Mouse (Mus musculus): ENCODE measurements around the gene Olfr1204.

Olfr1204 gene

DNA sequence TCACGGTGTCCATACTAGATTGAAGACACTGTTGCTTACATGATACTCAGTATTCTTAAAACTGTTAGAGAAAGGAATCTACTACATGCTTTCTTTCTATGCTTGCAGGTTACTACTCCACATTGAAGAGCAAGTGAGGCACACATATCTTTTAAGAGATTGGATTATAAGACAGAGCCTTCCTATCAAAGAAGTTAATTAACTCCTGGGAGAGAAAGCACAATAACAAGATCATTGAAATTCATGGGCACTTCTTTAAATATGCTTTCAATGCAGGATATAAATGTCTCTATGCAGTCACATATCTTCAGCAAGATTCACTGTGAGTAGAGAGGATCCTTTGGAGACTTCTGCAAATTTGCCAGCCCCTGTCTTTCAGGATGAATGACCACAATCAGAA is at the start of gene Olfr1204:
Gene Olfr1204 (plus strand): TSS at position 301 of the 400 bp plus-strand sequence.
- CTCF ChIA-PET: no interaction called here

GRCm38 (mm10) chr2:88814196-88814595 is 34.9 kb upstream of the Olfr1204 start, which contains the start of gene Olfr1202:
TSS of gene Olfr1202 (plus strand) at chr2:88814496.
- CTCF ChIA-PET: no interaction called here

GRCm38 (mm10) chr2:88829437-88829836 is 19.7 kb upstream of the Olfr1204 start, which contains the start of gene Olfr1205:
TSS of gene Olfr1205 (plus strand) at chr2:88829737.
- CTCF ChIA-PET: no interaction called here

GRCm38 (mm10) chr2:88838477-88838876 is 10.6 kb upstream of the Olfr1204 start:
- CTCF ChIA-PET: no interaction called here

- CTCF ChIA-PET: no interaction called here
These were observed 13.8 kb downstream of the Olfr1204 start, which contains the start of gene Olfr1206 for GRCm38 (mm10) chr2:88862931-88863330. TSS of gene Olfr1206 (plus strand) at chr2:88863231.

DNA sequence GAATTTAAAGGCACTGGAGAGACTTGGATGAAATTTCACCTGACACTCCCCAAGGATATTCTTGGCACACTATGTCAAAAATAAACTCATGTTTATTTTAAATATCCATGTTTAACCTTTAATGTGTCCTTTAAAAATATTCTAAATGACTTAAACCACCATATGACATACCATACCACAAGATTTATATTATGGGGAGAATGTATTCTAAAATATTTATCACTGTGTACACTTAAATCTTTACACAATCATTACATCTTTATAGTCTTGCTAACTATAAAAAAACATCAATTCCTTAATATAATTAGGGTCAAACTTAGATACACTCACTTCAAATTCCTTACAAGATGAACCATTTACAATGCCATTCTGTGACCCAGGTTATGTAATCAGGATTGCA is 53.1 kb downstream of the Olfr1204 start, which contains the start of gene Olfr1208:
Gene Olfr1208 (minus strand): TSS at position 101 of the 400 bp plus-strand sequence.
- CTCF ChIA-PET: no interaction called here

Measured in spleen, embryonic (tissue).